Mouse (Mus musculus): ENCODE results near the gene Itga5. TPM values are rescaled to one million over a fixed set of nuclear protein-coding genes. Genes with fewer than 3 reads are reported as not detected.

Itga5 gene
- total RNA-seq, 4 experiments from 2014 or later = 5.7 to 7.2 (median 5.9) TPM

DNA sequence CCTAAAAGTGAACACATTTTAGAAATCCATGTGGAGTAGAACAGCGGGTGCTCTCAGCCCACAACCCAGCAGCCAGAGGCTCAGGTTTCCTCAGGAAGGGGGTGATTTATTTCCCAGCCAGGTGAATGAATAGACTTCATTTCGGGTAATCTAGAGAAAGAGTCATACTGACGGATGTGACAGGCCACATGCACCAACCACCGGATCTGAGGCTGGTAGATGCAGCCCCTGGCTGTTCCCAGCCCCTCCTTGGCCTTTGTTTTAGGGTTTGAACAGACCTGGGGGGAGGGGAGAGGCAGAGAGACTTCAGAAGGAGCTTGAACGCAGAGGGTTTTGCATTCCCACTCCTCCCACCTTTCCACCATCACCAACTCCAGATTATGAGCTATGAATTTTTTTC is 70.7 kb downstream of the Itga5 start:
- DNase-seq (ENCODE audit: low spot score in 2 of 2) = no peak

DNA sequence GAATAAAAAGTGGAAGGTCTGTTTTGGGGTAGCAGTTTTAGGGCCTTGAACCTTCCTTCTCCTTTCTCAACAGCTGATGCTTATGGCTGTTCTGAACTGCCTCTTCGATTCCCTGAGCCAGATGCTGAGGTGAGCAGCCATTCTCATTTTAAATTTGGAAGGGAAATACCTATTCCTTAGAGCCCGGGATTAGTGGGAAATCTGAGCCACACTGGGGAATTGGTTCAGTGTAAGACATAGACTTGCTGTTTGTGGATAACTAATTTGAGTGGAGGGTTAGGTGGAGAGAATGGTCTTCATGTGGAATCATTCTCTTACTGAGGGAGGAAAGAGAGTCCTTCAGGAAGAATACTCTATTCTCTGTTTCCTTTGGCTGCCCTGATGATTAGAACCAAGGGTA is 71.9 kb downstream of the Itga5 start:
- no peak for DNase-seq (ENCODE audit: low spot score in 2 of 2)

Small RNAs within 50 kb of the gene (microRNA-seq; reads per million reads assigned to microRNA genes)
- gene Mir6963 = 0 to 0.42 reads per million in 2 experiments

Other genes with a start within 250 kb of the Itga5 start
- gene Smug1, start 199.7 kb downstream of the Itga5 start, total RNA-seq (2022) = 10 to 100 TPM; 18.9 to 24.5 (median 19.8) TPM
- 100 to 1,000 TPM; 174 to 198 (median 181) TPM for gene Cbx5, start 126.9 kb downstream of the Itga5 start, total RNA-seq (2022)
- gene Hnrnpa1, start 126.3 kb downstream of the Itga5 start, total RNA-seq (2022) = 100 to 1,000 TPM; 254 to 309 (median 279) TPM
- gene Nfe2, start 108.4 kb downstream of the Itga5 start, total RNA-seq (2022) = not detected
- gene Copz1, start 94.0 kb downstream of the Itga5 start, total RNA-seq (2022) = 10 to 100 TPM; 90.9 to 93.2 (median 91.9) TPM
- 1 to 10 TPM in 2 of 4 experiments, under 1 TPM in 2; 0.76 to 6.8 (median 2.8) TPM for gene Gpr84, start 56.2 kb downstream of the Itga5 start, total RNA-seq (2022)
- gene Zfp385a, start 26.7 kb downstream of the Itga5 start, total RNA-seq (2022) = 10 to 100 TPM; 60.6 to 78.6 (median 69.1) TPM
- not detected for gene Gtsf1, start 63.7 kb upstream of the Itga5 start, total RNA-seq (2022)
- gene Gtsf2, start 81.7 kb upstream of the Itga5 start, total RNA-seq (2022) = not detected
- 10 to 100 TPM in 2 of 4 experiments, 1 to 10 TPM in 2; 8.7 to 19.2 (median 13.3) TPM for gene Nckap1l, start 87.0 kb upstream of the Itga5 start, total RNA-seq (2022)
- gene Pde1b, start 136.3 kb upstream of the Itga5 start, total RNA-seq (2022) = 100 to 1,000 TPM; 284 to 347 (median 325) TPM
- gene Ppp1r1a, start 171.2 kb upstream of the Itga5 start, total RNA-seq (2022) = 100 to 1,000 TPM; 127 to 151 (median 142) TPM
- gene Glycam1, start 198.3 kb upstream of the Itga5 start, total RNA-seq (2022) = not detected

Measured in left cerebral cortex, adult 8-10 months (tissue).